In the genomic region with DNA sequence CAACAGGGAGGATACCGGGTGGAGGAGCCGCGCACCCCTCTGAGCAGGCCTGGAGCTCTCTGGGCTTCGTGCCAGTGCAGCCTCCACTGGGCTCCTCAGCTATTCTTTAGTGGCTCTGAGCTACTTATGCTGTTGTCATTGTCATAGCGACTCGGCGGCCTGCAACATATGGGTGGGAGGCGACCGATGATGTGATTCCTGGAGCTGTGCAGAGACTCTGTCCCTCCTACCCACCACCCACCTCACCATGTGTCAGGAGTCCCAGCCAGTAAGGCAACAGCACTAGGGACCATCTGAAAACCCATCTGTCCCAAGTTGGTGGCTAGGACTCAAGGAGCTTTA, we compare ENCODE assay signal across 9 mouse cellular contexts. TPM values are rescaled to one million over a fixed set of nuclear protein-coding genes. Genes with fewer than 3 reads are reported as not detected.
DNase-seq lines count a peak whose midpoint lies in the region; ATAC-seq and TF ChIP-seq lines count a peak whose summit lies in the region.
"Had no signal": no experiment of that assay in that cellular context is flagged by ENCODE, and none has a peak within 500 bp of the region (broad histone marks: within the 10 kb centered on the region; RNA-seq: fewer than 3 reads in every experiment).

No protein-coding gene starts in this region.

- DNase-seq in G1E (ENCODE audit: low spot score) = peak; percentile 23
- DNase-seq in frontal cortex, postnatal 25 days (ENCODE audit: low spot score in 2 of 2) = peak; percentile 66 to 73
- peak; percentile 87 to 94 for DNase-seq in left cerebral cortex, postnatal 14 days (ENCODE audit: low spot score in 2 of 2)
- peak; percentile 94 to 97 for DNase-seq in right cerebral cortex, adult 2 months (ENCODE audit: low spot score in 2 of 2)
- no peak for DNase-seq in gastrocnemius, adult 8-10 months (ENCODE audit: low spot score in 2 of 2)
- no peak for DNase-seq in adrenal gland, adult 8-10 months
- DNase-seq in embryo, embryonic 9.5 days (ENCODE audit: extremely low spot score) = no peak

- TF ChIP-seq CTCF in G1E (IDR thresholded peaks at IDR 0.05; ENCODE audit: low read depth, low read length) = no peak
- TF ChIP-seq CTCF in bone marrow, adult 2 months (IDR thresholded peaks at IDR 0.05; ENCODE audit: control insufficient read depth, insufficient read depth, low read length) = no peak

- H3K27ac ChIP-seq in bone marrow, adult 2 months (ENCODE audit: control insufficient read depth, insufficient read depth, low read depth, low read length, poor library complexity) = peak overlapping the region; percentile 74

- no peak for TF ChIP-seq POLR2A in bone marrow, adult 2 months (IDR thresholded peaks at IDR 0.05; ENCODE audit: borderline replicate concordance, control insufficient read depth, low read depth, low read length)

- H3K9me3 ChIP-seq in G1E (replicated peaks) = peaks cover 11% of the 10 kb centered on the region

- no peak for ATAC-seq in G1E (ENCODE audit: extremely low read depth, insufficient number of reproducible peaks, low FRiP score, poor library complexity, severe bottlenecking)

- no peaks in the 10 kb centered on the region for H3K36me3 ChIP-seq in G1E (replicated peaks)

- WGBS in bone marrow, adult 2 months = 62% methylated on average over 9 of the region's 9 CpGs

- no peaks in the 10 kb centered on the region for H3K27me3 ChIP-seq in G1E (ENCODE audit: insufficient read depth, low read length)

- H3K4me1 ChIP-seq in G1E (ENCODE audit: insufficient read depth, low read depth, low read length) = peaks cover 69% of the 10 kb centered on the region
- H3K4me1 ChIP-seq in bone marrow, adult 2 months (ENCODE audit: control insufficient read depth, insufficient read depth, low read length) = peaks cover 4% of the 10 kb centered on the region; the same call in 1 of the 2 replicates

- peak overlapping the region; percentile 11; the same call in 1 of the 2 replicates for H3K4me3 ChIP-seq in G1E (ENCODE audit: low read depth, low read length)
- H3K4me3 ChIP-seq in bone marrow, adult 2 months (replicated peaks; ENCODE audit: control insufficient read depth, low read depth, low read length) = no peak overlapping the region

- intact Hi-C loops in left cerebral cortex, postnatal 14 days (cut with DNase I) = loop anchor here (10.0 kb wide), 1 partner anchor 346 kb away; no protein-coding TSS in a partner anchor

RNA-seq across cellular contexts. Expression of a gene that starts 16.2 kb away (rescaled TPM):
- total RNA-seq in G1E (2014; fragmentation: Nextera tagmentation) (not detected in 2 replicates), G1E (2017) (not detected in 2 replicates)
- polyA plus RNA-seq in G1E (2012) = not detected in 2 replicates
- 79.1 and 132 TPM in 2 replicates for polyA plus RNA-seq in bone marrow, adult 2 months (2011; ENCODE audit: insufficient read depth, insufficient read length, low replicate concordance, missing spikeins)
- total RNA-seq in left cerebral cortex, postnatal 14 days (2021) = not detected
- not detected for total RNA-seq in gastrocnemius, adult 8-10 months (2022)
- total RNA-seq in adrenal gland, adult 8-10 months (2022) = not detected
- polyA plus RNA-seq: large intestine, adult 2 months had no signal

Comparison
In these comparisons a context has a peak if more than half of its experiments do, and no peak if none do; other contexts are left out.
1. DNase-seq: peak in G1E (single experiment), frontal cortex, postnatal 25 days (2 of 2), left cerebral cortex, postnatal 14 days (2 of 2) and right cerebral cortex, adult 2 months (2 of 2); none in gastrocnemius, adult 8-10 months (0 of 2), adrenal gland, adult 8-10 months (single experiment) and embryo, embryonic 9.5 days (single experiment).